Mouse (Mus musculus): ENCODE measurements around the gene Drd5.
A peak's percentile ranks its signal among the peaks of the same experiment; 100 is the strongest.

The Drd5 gene

DNA sequence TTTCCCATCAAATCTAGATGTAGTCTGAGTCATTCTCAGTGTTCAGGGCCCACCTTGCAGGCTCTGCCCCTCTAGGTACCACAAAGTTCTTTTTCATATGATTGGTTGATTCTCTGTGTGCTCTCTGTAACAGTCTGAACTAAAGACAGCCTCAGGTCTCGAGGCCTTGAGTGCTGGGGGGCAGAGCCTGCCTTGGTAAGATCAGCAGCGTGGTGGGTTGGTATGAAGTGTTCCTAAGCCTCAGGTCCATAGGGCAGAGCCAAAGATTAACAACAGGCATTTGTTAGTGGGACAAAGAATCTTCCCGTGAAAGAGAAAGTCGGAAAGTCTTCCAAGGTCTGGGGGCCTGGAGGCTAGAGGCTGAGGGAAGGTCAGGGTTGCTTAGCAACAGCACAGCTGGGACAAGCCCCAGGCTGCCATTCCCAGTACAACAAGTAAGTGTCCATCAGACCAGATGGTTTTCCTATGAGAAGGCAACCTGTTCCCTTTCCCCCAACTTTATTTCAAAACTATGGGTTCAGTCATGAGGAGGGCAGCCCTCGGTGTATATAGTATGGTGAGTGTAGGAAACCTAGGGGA lies 31.3 kb downstream of the Drd5 start:
- DNase-seq (ENCODE audit: low spot score in 2 of 2): no peak

DNA sequence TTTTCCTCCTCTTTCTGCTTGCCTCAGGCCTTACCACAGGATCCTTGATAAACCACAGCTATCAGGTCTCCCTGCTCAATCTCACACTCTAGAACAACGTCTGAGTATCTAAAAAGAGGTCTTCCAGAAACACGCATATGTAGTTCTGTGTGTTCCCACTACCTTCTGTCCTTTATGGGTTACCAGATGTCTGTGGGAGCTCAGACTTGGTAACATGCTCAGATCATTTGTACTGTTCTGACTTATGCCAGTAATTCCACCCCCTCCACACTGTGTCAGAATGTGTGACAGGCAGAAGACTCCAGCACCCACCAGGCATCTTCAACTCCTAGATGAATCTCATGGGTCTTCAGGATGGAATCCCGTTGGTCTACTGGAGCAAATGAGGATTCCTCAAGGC lies 37.8 kb downstream of the Drd5 start:
- DNase-seq (ENCODE audit: low spot score in 2 of 2): no peak

DNA sequence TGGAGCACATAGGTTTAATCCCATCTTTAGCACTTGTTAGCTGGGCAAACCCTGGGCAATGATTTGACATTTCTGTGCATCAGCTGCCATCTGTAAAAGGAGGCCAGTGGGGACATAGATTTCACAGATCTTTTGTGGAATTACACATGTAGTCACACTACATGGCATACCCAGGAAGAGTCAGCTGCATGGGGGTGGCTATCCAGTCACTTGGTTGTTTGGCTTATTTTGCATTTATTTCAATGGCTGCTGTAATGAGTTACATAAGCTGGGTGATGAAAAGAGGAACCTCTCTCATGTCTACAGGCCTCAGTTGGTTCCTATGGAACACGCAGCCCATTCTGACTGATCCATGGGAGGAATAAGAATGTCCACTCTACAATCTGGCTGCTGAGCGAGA lies 40.5 kb downstream of the Drd5 start:
- no peak for DNase-seq (ENCODE audit: low spot score in 2 of 2)

DNA sequence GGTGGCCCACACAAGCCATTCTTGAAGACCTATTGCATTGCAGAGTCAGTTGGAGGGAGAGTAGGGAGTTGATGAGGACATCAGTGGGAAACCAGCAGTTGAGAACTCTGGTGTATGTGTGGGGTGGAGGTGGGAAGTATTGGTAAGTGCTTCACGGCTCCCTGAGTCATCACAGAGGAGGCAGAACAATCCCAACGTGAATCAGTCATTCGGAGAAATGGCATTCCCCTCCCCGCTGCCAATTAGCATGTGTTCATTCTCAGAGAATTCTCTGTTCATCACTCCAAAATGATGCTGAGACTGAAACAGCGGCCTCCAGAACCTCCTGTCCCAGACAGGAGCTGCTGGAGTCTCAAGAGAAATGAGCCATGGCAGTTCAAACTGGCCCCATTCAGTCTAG lies 45.2 kb downstream of the Drd5 start:
- peak; percentile 46 to 66 for DNase-seq (ENCODE audit: low spot score in 2 of 2)

DNA sequence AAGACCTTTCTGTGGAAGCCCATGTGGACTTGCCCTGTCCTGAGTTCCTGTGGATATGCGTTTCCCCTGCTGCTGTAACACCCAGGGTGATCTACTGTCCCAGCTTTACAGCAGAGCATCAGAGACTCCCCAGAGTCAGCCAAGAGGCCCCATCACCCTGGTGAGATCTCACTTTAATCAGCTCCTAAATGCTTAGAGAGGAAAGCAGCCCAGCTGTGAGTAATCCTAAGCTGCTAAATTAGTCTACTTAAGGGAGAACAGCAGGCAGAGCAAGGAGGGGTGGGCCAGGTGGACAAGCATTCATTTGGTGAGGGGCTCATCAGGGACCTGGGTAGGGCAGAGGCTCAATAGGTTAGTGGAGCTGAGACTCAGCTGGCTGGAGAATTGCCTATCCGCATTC lies 46.4 kb downstream of the Drd5 start:
- DNase-seq (ENCODE audit: low spot score in 2 of 2): no peak

DNA sequence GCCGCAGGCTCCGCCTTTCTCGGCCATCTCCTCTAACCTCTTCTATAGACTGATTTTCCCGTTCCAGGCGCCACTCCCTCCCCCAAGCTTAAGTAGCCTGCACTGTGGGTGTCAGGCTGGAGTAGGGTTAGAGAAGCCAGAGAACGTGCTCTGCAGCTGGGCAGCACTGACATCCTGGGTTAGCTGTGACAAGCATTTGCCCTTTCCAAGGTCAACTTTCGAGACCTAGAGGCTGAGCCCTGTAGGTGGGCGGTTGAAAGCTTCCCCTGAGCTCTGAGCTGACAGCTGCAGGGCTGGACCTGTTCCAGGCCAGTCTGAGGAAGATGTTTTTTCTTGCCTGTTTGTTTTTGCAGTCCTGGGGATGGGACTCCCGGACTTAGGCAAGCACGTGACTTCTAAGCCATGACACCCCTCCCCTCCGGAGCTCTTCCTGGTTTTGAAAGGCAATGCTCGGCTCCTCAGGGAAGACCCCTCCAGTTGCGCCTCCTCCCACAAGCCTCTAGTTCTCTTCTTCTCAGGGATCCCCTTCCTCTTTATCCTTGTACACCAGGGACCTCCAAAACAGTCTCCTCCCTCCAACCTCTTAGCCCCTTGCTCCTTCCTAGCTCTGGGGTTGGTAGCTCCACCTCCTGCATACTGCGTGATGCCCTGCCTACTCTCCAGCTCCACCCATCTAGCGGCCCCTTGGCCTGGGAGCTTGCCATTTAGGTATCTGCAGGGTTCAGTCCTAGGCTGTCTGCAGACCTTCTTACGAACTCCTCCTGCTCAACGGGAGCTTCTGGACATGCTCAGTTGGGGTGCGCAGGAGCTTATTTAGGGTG lies 47.7 kb downstream of the Drd5 start:
- no peak for DNase-seq (ENCODE audit: low spot score in 2 of 2)

DNA sequence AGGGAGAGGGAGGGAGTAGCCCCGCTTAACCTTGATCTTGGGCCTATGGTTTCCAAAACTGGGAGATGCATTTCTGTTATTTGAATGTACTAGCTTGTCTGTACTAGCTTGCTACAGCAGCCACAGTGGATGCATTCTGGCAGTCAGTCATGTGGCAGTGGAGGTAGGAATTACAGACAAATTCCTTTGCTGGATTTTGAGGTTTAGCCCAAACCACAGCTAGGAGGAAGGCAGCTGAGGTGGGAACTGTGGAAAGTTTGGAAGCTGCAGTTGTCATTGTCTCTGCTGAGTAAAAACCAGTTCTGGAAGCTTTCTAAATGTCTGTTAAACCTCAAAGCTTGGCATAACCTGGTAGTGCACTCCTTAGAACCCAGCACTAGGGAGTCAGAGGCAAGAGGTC lies 52.1 kb downstream of the Drd5 start:
- no peak for DNase-seq (ENCODE audit: low spot score in 2 of 2)
